Mouse (Mus musculus) heart, embryonic 13.5 days (tissue): ENCODE measurements at regions not wholly inside any gene's neighbourhood (a gene's known extent, or its start where the extent isn't known, plus 50 kb on each side); places are given as distances from the start of the nearest gene placed in this dataset.
A peak's percentile ranks its signal among the peaks of the same experiment; 100 is the strongest.

Experiments
- ATAC-seq: fragments of 200-750 bp; cut with Nextera tagmentation; 2 replicates; pipeline ENCODE4 v1.8.0; 2017; ENCODE audit warnings: moderate TSS enrichment; ENCODE audit not compliant: insufficient number of reproducible peaks, low FRiP score, low TSS enrichment; ENCODE audit errors: extremely low read depth
- H3K27ac ChIP-seq: fragments of 300-500 bp; sonication (generic); replicated peaks from 2 replicates; pipeline ENCODE4 v1.5.1; 2015; ENCODE audit warnings: moderate library complexity, mild to moderate bottlenecking, inconsistent platforms
- H3K27me3 ChIP-seq: fragments of 300-500 bp; sonication (generic); replicated peaks from 2 replicates; pipeline ENCODE4 v1.6.1; 2015; ENCODE audit warnings: mild to moderate bottlenecking, inconsistent platforms
- H3K36me3 ChIP-seq: fragments of 300-500 bp; sonication (generic); 2 replicates; pipeline ENCODE4 v1.6.1; 2015; ENCODE audit warnings: mild to moderate bottlenecking, inconsistent platforms
- H3K4me1 ChIP-seq: fragments of 300-500 bp; sonication (generic); 2 replicates; pipeline ENCODE4 v1.6.1; 2015; ENCODE audit warnings: inconsistent platforms
- H3K4me2 ChIP-seq: fragments of 300-500 bp; sonication (generic); 2 replicates; pipeline ENCODE4 v1.6.1; 2015; ENCODE audit warnings: inconsistent platforms, mild to moderate bottlenecking, moderate library complexity
- H3K4me3 ChIP-seq: fragments of 300-500 bp; sonication (generic); 2 replicates; pipeline ENCODE4 v1.5.1; 2015; ENCODE audit warnings: moderate library complexity, mild to moderate bottlenecking, inconsistent platforms
- H3K9ac ChIP-seq: fragments of 300-500 bp; sonication (generic); 2 replicates; pipeline ENCODE4 v1.6.1; 2015; ENCODE audit warnings: inconsistent platforms, mild to moderate bottlenecking, moderate library complexity
- H3K9me3 ChIP-seq: fragments of 300-500 bp; sonication (generic); 2 replicates; pipeline ENCODE4 v1.6.1; 2016; ENCODE audit warnings: inconsistent platforms
- WGBS: fragments of 180-500 bp; shearing (Covaris S2); methylation state at CpG from one replicate; pipeline ENCODE4 v1.1.7; 2015; ENCODE audit warnings: mixed read lengths; 5-methylcytosine and 5-hydroxymethylcytosine counted together

DNA sequence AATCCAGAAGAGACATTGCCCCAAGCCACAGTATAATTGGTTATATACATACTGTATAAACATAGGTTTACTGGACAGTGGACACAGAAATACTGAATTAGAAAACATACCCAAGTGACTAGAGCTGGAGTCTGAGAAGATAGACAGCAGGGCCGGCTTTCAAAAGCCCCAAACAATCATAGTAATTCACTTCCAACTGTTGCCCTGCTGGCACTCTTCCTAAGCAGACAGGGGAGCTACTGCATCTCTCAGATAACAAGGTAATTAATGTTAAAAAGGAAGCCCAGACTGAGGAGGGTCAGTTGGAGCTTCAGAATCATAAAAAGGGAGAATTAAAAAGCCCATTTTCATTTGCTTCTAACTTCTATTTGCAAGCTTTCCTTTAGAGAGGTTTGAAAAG lies 764.5 kb downstream of the Vgll3 start:
- Histone ChIP-seq H3K4me2 (no peak overlapping the region), H3K36me3 (no peaks in the 10 kb centered on the region)

GRCm38 (mm10) chr16:66585698-66586284 lies 770.7 kb downstream of the Vgll3 start:
- Histone ChIP-seq H3K4me2 (peak overlapping the region; percentile 63), H3K36me3 (no peaks in the 10 kb centered on the region), H3K4me3 (peak overlapping the region; percentile 44), H3K4me1 (no peaks in the 10 kb centered on the region), H3K27ac (no peak overlapping the region), H3K9ac (no peak overlapping the region), H3K27me3 (no peaks in the 10 kb centered on the region), H3K9me3 (no peaks in the 10 kb centered on the region)
- no peak for ATAC-seq
- 5% methylated on average over 12 of the region's 12 CpGs for WGBS

More for the DNA sequence above, 764.5 kb downstream of the Vgll3 start:
- no peak overlapping the region for H3K4me3 ChIP-seq
- no peak overlapping the region for H3K9ac ChIP-seq
- no peaks in the 10 kb centered on the region for H3K9me3 ChIP-seq
- H3K27ac ChIP-seq: no peak overlapping the region
- no peak for ATAC-seq
- WGBS: 31% methylated on average over 1 of the region's 1 CpGs
- no peaks in the 10 kb centered on the region for H3K27me3 ChIP-seq
- H3K4me1 ChIP-seq: no peaks in the 10 kb centered on the region

GRCm38 (mm10) chr16:66602211-66602610 lies 787.2 kb downstream of the Vgll3 start:
- H3K4me3 ChIP-seq: no peak overlapping the region
- no peak overlapping the region for H3K4me2 ChIP-seq
- H3K36me3 ChIP-seq: no peaks in the 10 kb centered on the region
- ATAC-seq: no peak
- no peaks in the 10 kb centered on the region for H3K27me3 ChIP-seq
- H3K9me3 ChIP-seq: no peaks in the 10 kb centered on the region
- 18% methylated on average over 2 of the region's 2 CpGs for WGBS
- H3K4me1 ChIP-seq: no peaks in the 10 kb centered on the region
- no peak overlapping the region for H3K9ac ChIP-seq
- H3K27ac ChIP-seq: no peak overlapping the region

DNA sequence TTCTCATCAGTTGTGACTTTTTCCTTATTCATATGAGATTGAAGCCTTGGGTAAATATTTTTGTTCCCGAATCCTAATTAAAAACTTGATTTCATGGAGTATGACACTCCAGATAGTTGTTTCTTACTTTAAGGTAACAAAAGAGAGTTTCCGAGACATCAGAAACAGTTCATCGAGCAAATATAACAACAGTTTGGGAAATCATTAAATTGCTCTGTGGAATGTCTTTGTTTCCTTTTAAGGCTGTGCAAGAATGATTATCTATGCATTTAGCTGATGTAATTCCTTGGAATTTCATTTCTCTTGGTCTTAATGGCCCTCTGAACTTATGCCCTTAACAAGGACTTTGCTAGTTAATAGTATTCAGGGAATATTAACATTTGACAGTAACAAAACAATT lies 787.6 kb downstream of the Vgll3 start:
- Histone ChIP-seq H3K36me3 (no peaks in the 10 kb centered on the region), H3K4me3 (no peak overlapping the region), H3K27ac (no peak overlapping the region), H3K4me2 (no peak overlapping the region), H3K4me1 (no peaks in the 10 kb centered on the region), H3K27me3 (no peaks in the 10 kb centered on the region), H3K9me3 (no peaks in the 10 kb centered on the region), H3K9ac (no peak overlapping the region)
- WGBS: 80% methylated on average over 3 of the region's 3 CpGs
- no peak for ATAC-seq

GRCm38 (mm10) chr16:66603825-66604224 lies 788.8 kb downstream of the Vgll3 start:
- no peak overlapping the region for H3K27ac ChIP-seq
- H3K4me1 ChIP-seq: no peaks in the 10 kb centered on the region
- no peaks in the 10 kb centered on the region for H3K9me3 ChIP-seq
- no peak overlapping the region for H3K4me2 ChIP-seq
- H3K4me3 ChIP-seq: no peak overlapping the region
- no peaks in the 10 kb centered on the region for H3K27me3 ChIP-seq
- no peak for ATAC-seq
- WGBS: 83% methylated on average over 6 of the region's 6 CpGs
- H3K36me3 ChIP-seq: no peaks in the 10 kb centered on the region
- no peak overlapping the region for H3K9ac ChIP-seq
